In the genomic region with DNA sequence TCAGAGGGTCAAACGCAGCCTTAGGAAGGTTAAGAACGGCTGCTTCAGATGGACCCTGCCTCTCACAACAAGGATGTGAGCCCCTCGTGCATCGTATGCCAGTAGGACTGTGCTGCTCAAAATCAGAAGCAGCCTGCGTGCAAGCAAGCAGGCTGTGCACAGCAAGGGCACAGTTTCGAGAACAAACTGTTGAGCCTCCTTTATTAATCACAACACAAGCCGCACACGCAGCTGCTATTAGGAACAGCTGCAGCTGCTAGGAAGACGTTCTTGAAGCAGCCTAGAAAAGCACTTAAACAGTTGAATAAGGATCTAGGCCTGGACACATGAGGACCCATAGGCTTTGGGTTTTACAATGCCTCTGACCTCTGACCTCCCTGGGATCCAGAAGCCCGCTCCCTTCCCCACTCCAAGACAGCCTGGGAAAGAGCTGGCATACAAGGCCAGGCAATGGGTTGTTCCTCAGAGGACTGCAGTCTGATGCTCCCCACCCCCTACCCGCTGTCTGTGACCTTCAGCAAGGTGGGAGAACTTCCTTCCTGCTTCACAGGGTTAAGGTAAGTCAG, we compare ENCODE assay signal across 18 mouse cellular contexts. TPM values are rescaled to one million over a fixed set of nuclear protein-coding genes. Genes with fewer than 3 reads are reported as not detected.
DNase-seq lines count a peak whose midpoint lies in the region; ATAC-seq lines count a peak whose summit lies in the region.
"Had no signal": no experiment of that assay in that cellular context is flagged by ENCODE, and none has a peak within 500 bp of the region (broad histone marks: within the 10 kb centered on the region; RNA-seq: fewer than 3 reads in every experiment).

No protein-coding gene starts in this region.

- ATAC-seq in hindbrain, embryonic 12.5 days (ENCODE audit: low FRiP score): peak; percentile 14; the same call in 1 of the 2 replicates

- WGBS in hindbrain, embryonic 12.5 days: 56% methylated on average over 11 of the region's 11 CpGs
- WGBS in hindbrain, embryonic 10.5 days: 66% methylated on average over 11 of the region's 11 CpGs

- H3K27me3 ChIP-seq in hindbrain, embryonic 12.5 days: 0 out of 2 replicates have a peak, but pooled peaks cover 3% of the 10 kb centered on the region
- no peaks in the 10 kb centered on the region for H3K27me3 ChIP-seq in hindbrain, embryonic 10.5 days (ENCODE audit: insufficient read depth, poor library complexity, severe bottlenecking)
- H3K27me3 ChIP-seq: liver, embryonic 15.5 days; neural tube, embryonic 12.5 days had no signal

- DNase-seq in hindbrain, embryonic 10.5 days (ENCODE audit: low spot score): no peak
- DNase-seq in retina, postnatal 1 day: peak; percentile 36
- DNase-seq in retina, embryonic 14.5 days (ENCODE audit: low spot score): no peak
- peak; percentile 40 for DNase-seq in forelimb bud, embryonic 11.5 days (ENCODE audit: low read depth, low spot score)
- no peak for DNase-seq in thymus, adult 18-20 months
- no peak for DNase-seq in thymus, postnatal 25 days
- DNase-seq: adrenal gland, adult 2 months; B cell, adult 2 months; cerebellum, postnatal 25 days; heart, postnatal 4 days; kidney, adult 2 months; lung, postnatal 14 days had no signal

- no peaks in the 10 kb centered on the region for H3K36me3 ChIP-seq in hindbrain, embryonic 12.5 days
- 0 out of 2 replicates have a peak, but pooled peaks cover 2% of the 10 kb centered on the region for H3K36me3 ChIP-seq in hindbrain, embryonic 10.5 days
- H3K36me3 ChIP-seq: liver, embryonic 15.5 days; neural tube, embryonic 12.5 days had no signal

- H3K27ac ChIP-seq in hindbrain, embryonic 12.5 days: no peak overlapping the region
- H3K27ac ChIP-seq in hindbrain, embryonic 10.5 days: no peak overlapping the region
- H3K27ac ChIP-seq: layer of hippocampus, adult 2 months; liver, embryonic 15.5 days; neural tube, embryonic 12.5 days had no signal

- no peak overlapping the region for H3K9ac ChIP-seq in hindbrain, embryonic 12.5 days
- H3K9ac ChIP-seq: liver, embryonic 15.5 days; neural tube, embryonic 12.5 days had no signal

- H3K4me2 ChIP-seq in hindbrain, embryonic 12.5 days (replicated peaks): no peak overlapping the region
- H3K4me2 ChIP-seq: heart, embryonic 11.5 days; liver, embryonic 15.5 days; neural tube, embryonic 12.5 days had no signal

- H3K4me1 ChIP-seq in hindbrain, embryonic 12.5 days: peaks cover 10% of the 10 kb centered on the region
- H3K4me1 ChIP-seq in hindbrain, embryonic 10.5 days (replicated peaks): peaks cover 18% of the 10 kb centered on the region
- H3K4me1 ChIP-seq: liver, embryonic 15.5 days; neural tube, embryonic 12.5 days had no signal

- H3K4me3 ChIP-seq in hindbrain, embryonic 12.5 days: no peak overlapping the region
- H3K4me3 ChIP-seq in hindbrain, embryonic 10.5 days: no peak overlapping the region
- H3K4me3 ChIP-seq: erythroblast, embryonic 14.5 days; layer of hippocampus, adult 2 months; liver, embryonic 15.5 days; neural tube, embryonic 12.5 days had no signal

- no peaks in the 10 kb centered on the region for H3K9me3 ChIP-seq in hindbrain, embryonic 12.5 days (replicated peaks)
- H3K9me3 ChIP-seq in hindbrain, embryonic 10.5 days: no peaks in the 10 kb centered on the region
- H3K9me3 ChIP-seq: liver, embryonic 15.5 days; neural tube, embryonic 12.5 days had no signal

RNA-seq across cellular contexts. Expression of a gene that starts 10.1 kb away (rescaled TPM):
- 11.7 and 12.9 TPM in 2 replicates for polyA plus RNA-seq in hindbrain, embryonic 12.5 days (2016; fragmentation: Nextera tagmentation; extraction: Ambion mirVana)
- 5.8 and 6.3 TPM in 2 replicates for polyA plus RNA-seq in hindbrain, embryonic 10.5 days (2016; fragmentation: Nextera tagmentation; extraction: Ambion mirVana)
- polyA plus RNA-seq: erythroblast, embryonic 14.5 days had no signal

Comparison
In these comparisons a context has a peak if more than half of its experiments do, and no peak if none do; other contexts are left out.
1. DNase-seq: peak in retina, postnatal 1 day (single experiment) and forelimb bud, embryonic 11.5 days (single experiment); none in hindbrain, embryonic 10.5 days (single experiment), retina, embryonic 14.5 days (single experiment), thymus, adult 18-20 months (0 of 2) and thymus, postnatal 25 days (single experiment).